Mouse (Mus musculus): Measurements from ENCODE around the gene Ppp1r15b.

- TF ChIP-seq GATA1 (IDR thresholded peaks at IDR 0.05; ENCODE audit: low read length) (no peak), TAL1 (IDR thresholded peaks at IDR 0.05; ENCODE audit: low read length) (no peak)
Observed at GRCm38 (mm10) chr1:133086804-133087203, 44.1 kb upstream of the Ppp1r15b start.
